Mouse (Mus musculus) cortical plate, adult 2 months (tissue): ENCODE measurements around the gene Deaf1.
A peak's percentile ranks its signal among the peaks of the same experiment; 100 is the strongest.

Source experiments
- CTCF ChIP-seq: fragments of 200-500 bp; IDR thresholded peaks from 2 replicates; pipeline ENCODE4 v1.5.1; 2011; ENCODE audit warnings: mild to moderate bottlenecking, control low read depth, low read length; ENCODE audit not compliant: insufficient read depth; ENCODE audit errors: extremely low read depth
- POLR2A ChIP-seq: fragments of 200-500 bp; IDR thresholded peaks from 2 replicates; pipeline ENCODE4 v1.6.1; 2011; ENCODE audit warnings: mild to moderate bottlenecking, low read length, control low read depth; ENCODE audit not compliant: insufficient read depth; ENCODE audit errors: extremely low read depth

GRCm38 (mm10) chr7:141355626-141356326 is 28.3 kb upstream of the Deaf1 start:
- TF ChIP-seq CTCF (peak; percentile 36), POLR2A (no peak)
